Mouse (Mus musculus): Measurements from ENCODE around the gene Cyp2b10.
"Not testable (repeated sequence)": the region's sequence is repeated elsewhere in the genome, so short reads cannot be mapped to it uniquely, and the experiment has no call there.

Cyp2b10 gene

GRCm38 (mm10) chr7:25910046-25910445 is 12.6 kb downstream of the Cyp2b10 start:
- no peak for DNase-seq (ENCODE audit: low read depth, low spot score)

- no peak for DNase-seq (ENCODE audit: low read depth, low spot score)
These were observed 18.7 kb downstream of the Cyp2b10 start for GRCm38 (mm10) chr7:25916116-25916515.

GRCm38 (mm10) chr7:25917271-25917670 is 19.9 kb downstream of the Cyp2b10 start:
- DNase-seq (ENCODE audit: low read depth, low spot score), result not testable (repeated sequence)

GRCm38 (mm10) chr7:25919467-25919866 is 22.0 kb downstream of the Cyp2b10 start:
- no peak for DNase-seq (ENCODE audit: low read depth, low spot score)

- no peak for DNase-seq (ENCODE audit: low read depth, low spot score)
These were observed 47.9 kb downstream of the Cyp2b10 start for GRCm38 (mm10) chr7:25945274-25945673.
